Mouse (Mus musculus) kidney, adult 8-10 months (tissue): ENCODE data around the gene Khsrp.

ENCODE experiments used
- DNase-seq, 2 experiments: peaks; one replicate each; pipeline ENCODE4 v3.0.0; 2022

The Khsrp gene

DNA sequence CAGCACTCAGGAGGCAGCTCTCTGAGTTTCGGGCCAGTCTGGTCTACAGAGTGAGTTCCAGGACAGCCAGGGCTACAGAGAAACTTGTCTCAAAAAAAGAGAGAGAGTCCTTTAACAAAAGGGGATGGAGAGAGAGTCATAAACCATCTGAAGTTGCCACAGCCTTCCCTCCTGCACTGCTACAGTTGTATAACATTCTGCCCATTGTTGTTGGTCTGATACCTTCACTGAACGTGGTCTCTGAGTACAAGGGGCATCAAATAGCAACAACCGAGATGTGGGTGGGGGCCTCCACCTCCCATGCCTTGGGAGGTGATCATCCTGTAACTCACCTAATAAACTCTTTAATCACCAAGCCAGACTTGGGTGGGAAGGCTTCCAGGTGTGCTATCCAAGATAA lies 45.7 kb downstream of the Khsrp start:
- no peak for DNase-seq

DNA sequence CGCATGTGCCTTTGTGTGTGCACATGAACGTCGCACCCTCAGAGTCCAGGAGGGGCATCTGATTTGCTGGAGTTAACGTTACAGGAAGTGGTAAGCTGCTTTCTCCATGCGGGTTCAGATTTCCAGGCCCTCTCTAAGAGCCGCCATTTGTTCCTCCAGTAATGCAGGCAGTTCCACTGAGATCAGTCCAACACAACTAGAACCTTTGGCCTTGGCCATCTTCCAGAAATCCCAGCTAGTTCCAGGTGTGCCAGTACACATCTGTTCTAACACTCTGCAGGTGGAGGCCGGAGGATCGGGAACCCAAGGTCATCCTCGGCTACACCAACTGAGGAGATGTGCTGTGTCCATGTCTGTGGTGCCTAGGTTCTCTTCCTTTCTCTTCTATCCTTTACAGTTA lies 46.4 kb downstream of the Khsrp start:
- DNase-seq: no peak

DNA sequence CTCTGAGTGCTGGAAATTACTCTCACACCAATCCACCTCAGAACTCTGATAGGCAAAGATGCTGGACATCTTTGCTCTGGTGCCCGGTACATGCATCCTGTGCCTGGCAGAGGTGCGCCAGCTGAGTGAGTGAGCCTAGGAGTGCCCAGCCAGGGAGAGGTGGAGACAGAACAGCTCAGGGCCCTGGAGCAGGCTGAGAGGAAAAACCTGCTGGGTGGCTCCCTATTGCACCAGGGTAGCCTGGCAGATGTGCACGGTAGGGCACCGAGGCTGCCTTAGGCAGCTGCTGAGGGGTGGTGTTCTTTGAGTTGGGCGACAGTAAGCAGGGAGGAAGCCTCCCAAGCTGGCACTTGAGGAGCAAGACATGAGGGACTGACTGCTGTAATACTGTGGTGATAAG lies 49.3 kb downstream of the Khsrp start, which contains the start of gene Acer1:
Gene Acer1 (minus strand): TSS at position 114 of the 400 bp plus-strand sequence.
- DNase-seq: no peak

DNA sequence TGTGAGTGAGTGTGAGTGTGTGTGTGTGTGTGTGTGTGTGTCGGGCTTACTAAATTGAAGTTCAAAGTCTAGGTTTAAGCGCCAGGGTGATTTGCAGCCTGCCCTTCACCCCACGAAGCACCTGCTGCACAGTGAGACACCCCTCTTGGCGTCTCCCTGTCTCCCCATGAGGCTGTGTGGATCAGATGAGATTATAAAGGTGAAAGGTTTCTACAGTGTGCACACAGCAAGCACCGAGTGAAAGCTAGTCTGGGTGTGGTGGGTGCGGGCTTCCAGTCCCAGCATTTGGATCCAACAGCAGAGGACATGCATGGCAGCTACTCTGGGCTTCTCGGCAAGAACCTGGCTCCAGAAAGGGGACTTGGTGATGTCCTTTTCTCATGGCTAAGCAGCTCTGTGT lies 50.3 kb downstream of the Khsrp start:
- no peak for DNase-seq

DNA sequence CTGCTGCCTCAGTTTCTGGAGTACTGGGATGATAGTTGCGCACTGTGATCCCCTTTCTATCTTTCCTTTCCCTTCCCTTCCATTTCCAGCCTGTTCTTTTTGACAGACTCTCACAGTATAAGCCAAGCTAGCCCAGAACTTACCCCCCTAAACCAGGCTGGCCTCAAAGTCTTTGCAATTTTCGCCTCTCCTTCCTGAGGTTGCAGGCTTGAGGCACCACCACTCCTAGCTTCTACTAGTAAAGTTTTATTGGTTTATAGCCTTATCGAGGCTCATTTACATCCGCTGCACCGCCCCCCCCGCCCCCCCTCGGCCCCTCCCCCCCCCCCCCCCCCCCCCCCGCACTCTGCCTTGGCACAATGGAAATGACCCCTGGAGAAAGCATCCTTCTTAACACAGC lies 51.8 kb downstream of the Khsrp start:
- no peak for DNase-seq

DNA sequence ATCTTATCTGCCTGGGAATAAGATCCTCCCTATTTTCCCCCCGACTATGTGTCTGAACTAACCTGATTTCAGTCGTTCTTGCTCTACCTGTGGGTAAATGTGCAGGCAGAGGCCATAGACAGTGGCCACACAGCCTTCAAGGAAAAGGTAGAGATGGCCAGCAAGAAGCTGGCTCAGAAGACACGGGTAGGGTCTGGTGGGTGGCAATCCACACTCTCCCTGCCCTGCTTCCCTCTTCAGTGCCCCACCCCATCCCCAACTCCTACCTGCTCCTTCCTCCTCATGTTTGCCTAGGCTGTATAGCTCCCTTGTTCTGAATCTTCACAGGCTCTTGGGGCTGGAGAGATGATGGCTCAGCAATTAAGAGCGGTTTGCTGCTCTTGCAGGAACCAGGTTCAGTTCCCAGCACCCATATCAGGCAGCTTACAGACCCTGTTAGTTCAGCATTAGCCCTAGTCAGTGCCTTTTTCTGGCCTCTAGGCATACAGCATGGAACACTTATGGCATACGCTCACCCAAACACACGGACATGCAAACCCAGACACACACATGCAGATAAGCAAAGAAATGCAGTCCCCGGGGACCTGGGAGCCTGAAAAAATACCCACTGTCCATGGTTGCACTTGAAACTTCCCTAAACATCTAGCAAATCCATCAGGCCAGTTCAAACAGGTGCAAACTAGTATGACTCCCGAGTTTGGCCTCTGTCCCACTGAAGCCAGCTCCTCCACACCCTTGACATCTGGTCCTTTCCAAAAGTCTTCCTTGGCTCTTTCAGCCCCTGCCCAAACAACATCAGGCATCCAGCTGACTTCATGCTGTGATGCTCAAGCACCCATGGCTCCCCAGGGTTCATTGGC lies 54.6 kb downstream of the Khsrp start:
- DNase-seq: no peak

DNA sequence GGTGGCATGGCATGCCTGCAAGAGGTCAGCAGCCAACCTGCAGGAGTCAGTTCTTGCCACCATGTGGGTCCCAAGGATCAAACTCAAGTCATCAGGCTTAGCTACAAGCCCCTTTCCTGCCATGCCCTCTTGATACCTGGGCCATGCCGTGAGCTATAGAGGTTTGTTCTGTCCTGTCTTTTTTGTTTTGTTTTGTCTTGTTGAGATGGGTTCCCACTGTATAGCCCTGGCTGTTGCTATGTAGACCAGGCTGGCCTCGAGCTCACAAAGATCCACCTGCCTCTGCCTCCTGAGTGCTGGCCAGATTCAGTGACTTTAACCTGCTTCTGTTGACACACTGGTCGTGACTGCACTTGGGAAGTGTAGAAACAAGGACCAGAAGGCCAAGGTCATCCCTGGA lies 55.9 kb downstream of the Khsrp start:
- DNase-seq: no peak

DNA sequence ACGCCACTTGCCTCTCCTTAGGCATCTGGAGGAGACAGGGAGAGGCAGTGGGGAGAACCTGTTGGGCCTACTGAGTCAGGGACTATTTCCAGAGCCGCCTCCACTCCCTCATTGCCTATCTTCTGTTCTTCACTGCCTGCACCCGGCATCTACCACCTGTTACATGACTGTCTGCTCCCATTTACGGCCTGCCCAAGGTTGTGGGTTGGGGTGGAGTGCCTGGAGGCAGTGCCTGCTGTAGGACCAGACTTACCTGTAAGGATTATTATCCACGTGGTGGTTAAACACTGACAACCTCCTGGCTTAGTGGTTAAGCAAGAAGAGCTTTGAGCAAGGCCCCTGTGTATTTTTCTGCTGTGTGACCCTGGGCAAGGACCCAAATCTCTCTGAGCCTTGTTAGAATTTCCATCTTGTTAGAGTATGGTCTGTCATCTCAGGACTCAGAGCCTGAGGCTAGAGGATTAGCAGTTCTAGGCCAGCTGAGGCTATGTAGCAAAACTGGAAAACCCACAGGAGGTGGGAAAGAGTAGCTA lies 56.5 kb downstream of the Khsrp start:
- no peak for DNase-seq

DNA sequence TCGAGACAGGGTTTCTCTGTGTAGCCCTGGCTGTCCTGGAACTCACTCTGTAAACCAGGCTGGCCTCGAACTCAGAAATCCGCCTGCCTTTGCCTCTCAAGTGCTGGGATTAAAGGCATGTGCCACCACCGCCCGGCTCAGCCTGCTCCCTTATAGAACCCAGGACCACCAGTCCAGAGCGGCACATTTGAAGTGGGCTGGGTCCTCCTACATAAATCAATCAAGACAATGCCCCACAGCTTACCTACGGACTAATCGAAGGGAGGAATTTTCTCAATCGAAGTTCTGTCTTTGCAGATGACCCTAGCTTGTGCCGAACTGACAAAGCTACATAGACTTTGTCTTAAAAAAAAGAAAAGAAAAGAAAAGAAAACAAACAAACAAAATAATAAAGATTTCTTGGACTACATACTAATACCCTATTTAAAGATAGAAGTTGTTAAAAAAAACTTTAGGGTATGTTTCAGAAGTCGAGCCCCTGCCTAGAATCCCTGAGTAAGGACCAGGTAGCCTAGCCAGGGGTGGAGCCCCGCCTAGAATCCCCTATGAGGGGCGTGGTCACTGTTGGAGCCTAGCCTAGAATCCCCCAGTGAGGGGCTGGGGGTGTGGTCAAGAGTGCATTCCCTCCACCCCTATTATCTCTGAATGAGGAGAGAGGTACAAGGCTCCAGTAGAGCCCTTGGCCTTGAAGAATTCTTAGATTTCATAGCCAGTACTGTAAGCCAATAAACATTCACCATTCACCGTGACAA lies 57.2 kb downstream of the Khsrp start:
- no peak for DNase-seq
